Mouse (Mus musculus): Measurements from ENCODE around the gene Eftud2. TPM values are rescaled to one million over a fixed set of nuclear protein-coding genes. Genes with fewer than 3 reads are reported as not detected.

Eftud2 gene
- total and polyA plus RNA-seq, 3 experiments = 71.4 to 176 (median 73.5) TPM

DNA sequence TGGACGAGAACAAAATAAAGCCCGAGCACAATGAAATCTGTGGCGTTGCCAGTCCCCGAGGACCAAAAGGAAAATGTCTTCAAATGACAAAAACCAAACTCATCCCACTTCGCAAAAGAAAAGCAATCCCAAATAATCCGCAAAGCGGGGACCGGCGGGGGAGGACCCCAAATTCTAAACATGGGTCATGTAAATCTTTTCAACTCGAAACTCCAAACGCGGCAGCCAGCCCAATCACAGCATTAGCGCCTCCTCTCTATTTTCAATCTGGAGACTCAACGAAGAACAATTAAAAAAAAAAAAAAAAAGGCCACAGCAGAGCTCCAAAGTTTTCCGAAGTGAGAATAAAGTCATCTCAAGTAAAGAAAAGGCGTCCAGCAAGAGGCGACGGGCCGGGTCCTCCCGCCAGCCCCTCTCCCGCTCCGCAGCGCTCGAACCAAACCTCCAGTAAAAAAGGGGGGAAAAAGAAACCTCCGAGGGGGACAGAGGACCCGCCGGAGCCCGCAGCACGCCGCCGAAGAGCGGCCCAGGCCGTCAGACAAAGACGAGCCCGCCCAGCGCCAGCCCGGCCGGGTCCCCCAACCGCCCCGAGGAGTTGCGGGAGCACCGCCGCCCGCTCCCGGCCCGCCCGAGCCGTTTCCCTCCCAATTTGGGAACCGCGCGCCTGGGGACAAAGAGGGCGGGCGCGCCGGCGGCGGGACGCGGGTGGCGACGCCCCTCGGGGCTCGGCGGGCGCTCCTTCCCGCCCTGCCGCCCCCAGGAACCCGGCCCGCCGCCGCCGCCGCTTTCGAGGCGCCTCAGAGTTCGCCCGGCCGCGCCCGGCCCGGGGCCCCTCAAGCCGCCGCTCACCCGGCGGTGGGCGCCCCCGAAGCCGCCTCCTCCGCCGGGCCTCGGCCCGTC, 62.4 kb downstream of the Eftud2 start:
- peak; percentile 63 for DNase-seq

DNA sequence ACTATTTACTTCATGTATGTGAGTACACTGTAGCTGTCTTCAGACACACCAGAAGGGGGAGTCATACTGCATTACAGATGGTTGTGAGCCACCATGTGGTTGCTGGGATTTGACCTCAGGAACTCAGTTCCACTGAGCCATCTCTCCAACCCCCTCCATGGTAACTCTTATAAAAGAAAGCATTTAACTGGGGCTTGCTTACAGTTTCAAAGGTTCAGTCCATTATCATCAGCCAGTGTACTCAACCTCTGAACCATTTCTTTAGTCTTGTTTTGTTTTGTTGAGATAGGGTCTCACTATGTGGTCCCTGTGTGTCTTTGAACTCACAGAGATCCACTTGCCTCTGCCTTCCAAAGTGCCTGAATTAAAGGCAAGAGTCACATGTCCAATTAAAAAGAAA, 65.9 kb downstream of the Eftud2 start:
- DNase-seq = no peak

DNA sequence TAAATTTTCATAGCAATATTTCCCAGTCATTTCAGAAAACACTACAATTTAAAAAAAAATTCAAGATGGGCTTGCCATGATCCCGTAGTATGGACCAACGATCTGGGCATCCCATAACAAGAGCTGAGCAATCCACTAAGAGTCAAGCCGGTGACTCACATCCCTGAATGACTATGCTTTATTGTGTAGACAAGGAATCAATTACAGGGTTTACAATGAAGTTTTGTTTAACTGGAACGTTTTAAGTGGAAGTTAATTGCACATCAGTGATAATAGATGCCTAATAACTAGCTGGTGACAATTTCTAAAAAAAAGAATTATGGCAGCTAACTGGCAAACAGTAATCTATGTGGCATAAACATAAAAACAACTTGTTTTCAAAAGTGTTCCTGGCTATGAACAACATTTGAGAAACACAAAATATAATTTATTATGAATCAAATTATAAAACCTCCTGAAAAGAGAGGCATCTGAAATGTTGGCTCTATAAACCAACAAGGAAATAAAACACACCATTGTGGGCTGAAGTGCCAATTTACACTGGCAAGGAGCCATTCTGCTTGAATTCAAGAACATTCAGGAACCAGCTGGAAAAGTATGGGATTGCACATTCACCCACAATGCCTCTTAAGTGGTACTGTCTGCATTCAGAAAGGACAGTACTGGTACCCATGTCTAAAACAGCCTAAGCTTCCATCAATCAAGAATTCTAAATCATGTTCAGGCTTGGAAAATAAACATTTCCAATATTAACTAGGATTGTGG, 69.9 kb downstream of the Eftud2 start:
- DNase-seq = no peak

DNA sequence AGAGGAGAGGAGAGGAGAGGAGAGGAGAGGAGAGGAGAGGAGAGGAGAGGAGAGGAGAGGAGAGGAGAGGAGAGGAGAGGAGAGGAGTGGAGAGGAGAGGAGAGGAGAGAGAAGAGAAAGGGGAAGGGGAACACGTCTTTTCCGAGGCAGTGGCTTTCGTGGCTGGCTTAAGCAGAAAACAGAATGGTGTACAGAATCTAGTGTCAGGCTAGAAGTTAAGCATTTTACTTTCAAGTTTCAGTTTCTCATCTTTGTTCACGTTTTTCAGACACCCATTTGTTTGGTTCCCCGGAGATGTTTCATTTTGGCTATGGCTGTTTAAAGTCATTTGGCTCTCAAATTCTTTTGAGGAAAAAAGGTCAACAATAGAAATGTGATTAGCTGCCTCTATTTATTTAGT, 72.5 kb downstream of the Eftud2 start:
- no peak for DNase-seq

DNA sequence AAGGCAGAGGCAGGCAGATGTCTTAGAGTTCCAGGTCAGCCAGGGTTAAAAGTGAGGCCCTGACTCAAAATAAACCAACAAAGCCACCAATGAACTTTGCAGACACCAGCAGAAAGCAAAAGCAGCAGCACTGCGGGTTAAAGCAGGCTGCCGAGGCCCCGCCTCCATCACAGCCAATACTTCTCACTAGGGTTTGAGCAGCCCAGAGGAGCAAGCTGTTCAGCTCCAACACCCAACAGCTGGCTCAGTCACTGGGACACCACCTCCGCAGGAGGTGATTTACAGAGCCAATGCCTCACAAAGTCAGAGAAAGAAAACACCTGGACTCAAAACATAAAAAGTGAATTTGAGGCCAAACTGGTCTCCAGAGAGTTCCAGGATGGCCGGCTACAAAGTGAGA, 77.3 kb downstream of the Eftud2 start:
- DNase-seq = no peak

DNA sequence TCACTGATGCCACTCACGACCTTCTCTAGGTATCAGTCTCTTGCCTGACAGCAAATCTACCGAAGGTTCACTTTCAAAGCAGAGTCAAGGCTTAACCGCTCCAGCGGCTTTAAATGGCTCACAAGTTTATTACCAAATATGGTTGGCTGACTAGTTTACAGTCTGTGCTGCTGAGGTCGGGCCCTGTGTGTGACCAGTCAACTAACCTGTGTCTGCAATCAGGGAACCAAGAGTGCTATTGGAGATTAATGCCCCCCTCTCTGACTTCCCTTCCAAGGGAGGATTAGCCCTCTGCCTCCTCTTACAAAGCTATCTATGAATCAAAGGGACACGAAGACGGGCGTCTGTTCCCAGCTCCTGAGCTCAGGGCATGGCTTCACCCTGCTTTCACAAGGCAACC, 86.6 kb downstream of the Eftud2 start:
- no peak for DNase-seq

DNA sequence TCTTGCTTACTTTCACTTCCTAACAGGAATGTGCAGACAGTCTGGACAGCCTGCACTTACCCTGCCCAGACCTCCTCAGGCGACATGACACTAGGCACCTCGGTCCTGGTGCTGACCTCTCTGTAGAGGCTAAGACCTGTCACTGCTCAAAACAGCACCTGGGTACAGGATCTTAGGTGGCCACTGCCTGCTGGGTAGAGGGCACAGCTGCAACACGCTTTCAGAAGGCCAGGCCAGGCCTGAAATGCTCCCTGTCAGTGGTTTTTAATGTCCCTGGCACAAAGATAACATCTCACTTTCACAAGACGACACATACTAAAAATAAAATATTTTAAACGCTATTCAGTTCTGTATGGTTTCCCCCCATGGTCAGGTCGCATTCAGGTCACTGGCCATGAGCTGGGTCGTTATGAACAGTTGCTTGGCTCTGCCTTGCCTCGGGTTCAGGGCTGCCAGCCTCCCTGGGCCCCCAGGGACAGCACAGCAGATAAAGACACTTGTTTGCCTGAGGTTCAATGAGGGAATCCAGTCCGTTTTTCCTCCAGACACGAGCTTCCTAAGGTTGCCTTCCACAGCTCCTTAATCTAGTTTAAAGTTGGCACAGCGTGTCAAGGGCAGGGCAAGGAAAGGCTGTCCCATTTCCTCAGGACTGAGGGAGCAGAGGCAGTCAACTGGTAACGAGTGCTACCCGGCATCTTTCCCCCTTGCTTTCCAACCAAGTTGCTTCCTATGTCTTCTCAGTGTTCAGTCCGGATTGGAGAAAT, 88.9 kb downstream of the Eftud2 start:
- DNase-seq = peak; percentile 32

Other genes with a start within 250 kb of the Eftud2 start
- not detected for gene Meioc, start 217.3 kb downstream of the Eftud2 start, total RNA-seq (2021)
- gene Meioc, start 217.3 kb downstream of the Eftud2 start, polyA plus RNA-seq (2012; rRNA removed) = not detected in 2 replicates
- gene Ccdc43, start 183.2 kb downstream of the Eftud2 start, total RNA-seq (2021) = 10 to 100 TPM; 22.9 to 32.8 TPM
- 3.3 and 3.5 TPM in 2 replicates for gene Ccdc43, start 183.2 kb downstream of the Eftud2 start, polyA plus RNA-seq (2012; rRNA removed)
- 1 to 10 TPM; 2.9 to 3.4 TPM for gene Adam11, start 119.5 kb downstream of the Eftud2 start, total RNA-seq (2021)
- gene Adam11, start 119.5 kb downstream of the Eftud2 start, polyA plus RNA-seq (2012; rRNA removed) = 9.2 and 11.0 TPM in 2 replicates
- gene Gjc1, start 61.3 kb downstream of the Eftud2 start, total RNA-seq (2021) = 10 to 100 TPM; 12.9 to 20.6 TPM
- 1.8 and 2.4 TPM in 2 replicates for gene Gjc1, start 61.3 kb downstream of the Eftud2 start, polyA plus RNA-seq (2012; rRNA removed)
- gene Higd1b, start 45.1 kb downstream of the Eftud2 start, total RNA-seq (2021) = 1 to 10 TPM in 1 of 2 experiments, under 1 TPM in 1; 0.66 to 2.9 TPM
- 2.0 and 2.8 TPM in 2 replicates for gene Higd1b, start 45.1 kb downstream of the Eftud2 start, polyA plus RNA-seq (2012; rRNA removed)
- under 1 TPM; 0.32 to 0.97 TPM for gene Ccdc103, start 219 bp upstream of the Eftud2 start, total RNA-seq (2021)
- 0.46 and 0.81 TPM in 2 replicates for gene Ccdc103, start 219 bp upstream of the Eftud2 start, polyA plus RNA-seq (2012; rRNA removed)
- gene Fam187a, start 4.2 kb upstream of the Eftud2 start, total RNA-seq (2021) = not detected
- gene Fam187a, start 4.2 kb upstream of the Eftud2 start, polyA plus RNA-seq (2012; rRNA removed) = not detected in 2 replicates
- gene Gfap, start 19.9 kb upstream of the Eftud2 start, total RNA-seq (2021) = 1 to 10 TPM in 1 of 2 experiments, under 1 TPM in 1; 0.55 to 1.5 TPM
- 0.60 and 0.72 TPM in 2 replicates for gene Gfap, start 19.9 kb upstream of the Eftud2 start, polyA plus RNA-seq (2012; rRNA removed)
- gene Kif18b, start 44.1 kb upstream of the Eftud2 start, total RNA-seq (2021) = 1 to 10 TPM in 1 of 2 experiments, under 1 TPM in 1; 0.62 to 1.2 TPM
- 1.2 and 1.4 TPM in 2 replicates for gene Kif18b, start 44.1 kb upstream of the Eftud2 start, polyA plus RNA-seq (2012; rRNA removed)
- gene C1ql1, start 65.7 kb upstream of the Eftud2 start, total RNA-seq (2021) = 10 to 100 TPM; 39.4 to 69.4 TPM
- 67.7 and 112 TPM in 2 replicates for gene C1ql1, start 65.7 kb upstream of the Eftud2 start, polyA plus RNA-seq (2012; rRNA removed)
- gene Nmt1, start 147.2 kb upstream of the Eftud2 start, total RNA-seq (2021) = 100 to 1,000 TPM; 106 to 112 TPM
- 20.8 and 25.6 TPM in 2 replicates for gene Nmt1, start 147.2 kb upstream of the Eftud2 start, polyA plus RNA-seq (2012; rRNA removed)
- 10 to 100 TPM; 62.8 to 79.5 TPM for gene Dcakd, start 147.3 kb upstream of the Eftud2 start, total RNA-seq (2021)
- 136 and 185 TPM in 2 replicates for gene Dcakd, start 147.3 kb upstream of the Eftud2 start, polyA plus RNA-seq (2012; rRNA removed)
- gene Plcd3, start 220.7 kb upstream of the Eftud2 start, total RNA-seq (2021) = 10 to 100 TPM in 1 of 2 experiments, 1 to 10 TPM in 1; 6.3 to 14.3 TPM
- 21.4 and 24.7 TPM in 2 replicates for gene Plcd3, start 220.7 kb upstream of the Eftud2 start, polyA plus RNA-seq (2012; rRNA removed)
- 100 to 1,000 TPM in 1 of 2 experiments, 10 to 100 TPM in 1; 88.4 to 175 TPM for gene Acbd4, start 220.7 kb upstream of the Eftud2 start, total RNA-seq (2021)
- 70.3 and 91.9 TPM in 2 replicates for gene Acbd4, start 220.7 kb upstream of the Eftud2 start, polyA plus RNA-seq (2012; rRNA removed)
- gene Hexim1, start 235.2 kb upstream of the Eftud2 start, total RNA-seq (2021) = 10 to 100 TPM; 70.9 to 83.7 TPM
- gene Hexim1, start 235.2 kb upstream of the Eftud2 start, polyA plus RNA-seq (2012; rRNA removed) = 15.7 and 16.5 TPM in 2 replicates